Mouse (Mus musculus): ENCODE results near the gene Lck.

DNA sequence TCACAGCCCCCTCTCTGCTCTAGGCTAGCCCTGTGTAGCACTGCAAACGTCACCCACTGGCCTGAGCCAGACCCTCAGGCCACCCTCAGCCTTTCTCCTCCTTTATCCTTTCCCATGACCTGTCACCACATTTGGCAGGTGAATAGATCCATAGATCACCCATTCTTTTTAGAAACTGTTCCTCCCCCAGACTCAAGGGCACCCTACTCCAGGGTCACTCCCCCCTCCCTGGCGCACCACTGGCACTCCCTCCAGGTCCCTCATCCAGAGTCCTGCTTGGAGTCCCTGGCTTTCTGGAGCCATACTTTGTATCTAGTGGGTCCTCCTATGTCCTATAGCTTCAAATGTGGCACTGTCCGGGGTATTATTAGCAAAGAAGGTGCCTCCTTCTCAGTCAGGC is 67.9 kb downstream of the Lck start:
- TF ChIP-seq CTCF (conservative IDR thresholded peaks at IDR 0.05; ENCODE audit: low read length) = no peak
- TF ChIP-seq NANOG (IDR thresholded peaks at IDR 0.05; ENCODE audit: borderline replicate concordance, low read length) = no peak

Measured in E14TG2a.4 (cell line).